Mouse (Mus musculus): ENCODE data around the gene Morf4l1. TPM values are rescaled to one million over a fixed set of nuclear protein-coding genes. Genes with fewer than 3 reads are reported as not detected.

Gene Morf4l1
- 261 and 289 TPM in 2 replicates for polyA plus RNA-seq (2012; ENCODE audit: insufficient read depth, insufficient read length, low replicate concordance, missing spikeins)

- peak within 1 kb of the TSS; percentile 93 for H3K27ac ChIP-seq (ENCODE audit: insufficient read depth, low read depth, low read length)
- no peak for TF ChIP-seq CTCF (IDR thresholded peaks at IDR 0.05; ENCODE audit: insufficient read depth, low read depth, low read length)
- 0 out of 2 replicates have a peak, but pooled peaks have one; percentile 11 for TF ChIP-seq POLR2A (IDR thresholded peaks at IDR 0.05; ENCODE audit: insufficient read depth, low read depth, low read length)
- H3K4me1 ChIP-seq (ENCODE audit: control insufficient read depth, insufficient read depth, low read length), result peaks cover 2% of the 10 kb centered on the region; the same call in 1 of the 2 replicates
- peak within 1 kb of the TSS; percentile 79 for H3K4me3 ChIP-seq (ENCODE audit: insufficient read depth, low read depth, low read length)
- under 1% methylated on average over 40 of the region's 40 CpGs for WGBS
These were observed at the start of gene Morf4l1 for GRCm38 (mm10) chr9:90114567-90115307. Gene Morf4l1, minus strand, starts transcription at chr9:90114774.

GRCm38 (mm10) chr9:90163749-90164095 lies 49.1 kb upstream of the Morf4l1 start:
- Histone ChIP-seq H3K27ac (ENCODE audit: insufficient read depth, low read depth, low read length) (no peak overlapping the region), H3K4me3 (ENCODE audit: insufficient read depth, low read depth, low read length) (peak overlapping the region; percentile 68), H3K4me1 (ENCODE audit: control insufficient read depth, insufficient read depth, low read length) (peaks cover 14% of the 10 kb centered on the region)
- TF ChIP-seq CTCF (IDR thresholded peaks at IDR 0.05; ENCODE audit: insufficient read depth, low read depth, low read length) (no peak), POLR2A (IDR thresholded peaks at IDR 0.05; ENCODE audit: insufficient read depth, low read depth, low read length) (no peak)
- WGBS, result 4% methylated on average over 18 of the region's 18 CpGs

DNA sequence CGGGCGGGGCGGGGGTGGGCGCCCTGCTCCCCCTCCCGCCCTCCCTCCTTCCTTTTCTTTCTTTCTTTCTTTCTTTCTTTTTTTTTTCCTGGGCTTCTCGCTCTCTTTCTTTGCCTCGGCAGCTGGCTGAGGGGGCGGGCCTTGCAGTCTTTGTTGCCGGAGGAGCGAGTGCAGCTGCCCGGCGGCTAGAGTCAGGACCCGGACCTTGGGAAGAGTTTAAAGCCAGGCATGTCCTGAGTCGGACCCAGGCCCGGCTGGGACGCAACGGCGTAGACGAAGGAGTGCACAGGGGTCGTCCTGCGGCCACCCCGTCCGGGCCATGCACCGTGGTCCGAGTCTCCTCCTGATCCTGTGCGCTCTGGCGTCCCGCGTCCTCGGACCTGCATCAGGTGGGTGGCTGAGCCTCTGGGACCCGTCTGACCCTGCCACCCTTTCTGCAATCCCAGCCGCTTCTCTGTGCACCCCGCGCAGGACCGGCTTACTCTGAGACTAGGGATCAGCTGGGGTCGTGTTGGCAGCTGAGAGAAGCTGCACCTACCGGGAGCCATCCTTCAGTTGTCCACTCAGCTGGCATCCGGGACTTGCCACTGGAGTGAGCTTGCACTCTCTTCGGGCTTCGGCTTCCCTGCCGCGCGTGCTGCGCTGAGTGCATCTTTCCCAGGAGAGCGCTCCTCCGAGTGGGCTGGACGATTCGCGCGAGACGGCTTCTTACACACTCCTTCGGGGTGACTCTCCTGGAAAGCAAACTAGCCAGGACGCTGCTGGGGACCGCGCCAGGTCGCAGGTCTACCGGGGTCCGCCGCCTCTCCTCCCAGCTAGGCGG lies 48.6 kb upstream of the Morf4l1 start, which contains the start of gene Adamts7:
Adamts7 (plus strand) TSS at position 144 of the 823 bp plus-strand sequence.
- under 1% methylated on average over 58 of the region's 60 CpGs for WGBS
- peak within 1 kb of the TSS; percentile 68 for H3K4me3 ChIP-seq (ENCODE audit: insufficient read depth, low read depth, low read length)
- no peak within 1 kb of the TSS for H3K27ac ChIP-seq (ENCODE audit: insufficient read depth, low read depth, low read length)
- H3K4me1 ChIP-seq (ENCODE audit: control insufficient read depth, insufficient read depth, low read length), result peaks cover 14% of the 10 kb centered on the region
- no peak for TF ChIP-seq POLR2A (IDR thresholded peaks at IDR 0.05; ENCODE audit: insufficient read depth, low read depth, low read length)
- TF ChIP-seq CTCF (IDR thresholded peaks at IDR 0.05; ENCODE audit: insufficient read depth, low read depth, low read length), result no peak

DNA sequence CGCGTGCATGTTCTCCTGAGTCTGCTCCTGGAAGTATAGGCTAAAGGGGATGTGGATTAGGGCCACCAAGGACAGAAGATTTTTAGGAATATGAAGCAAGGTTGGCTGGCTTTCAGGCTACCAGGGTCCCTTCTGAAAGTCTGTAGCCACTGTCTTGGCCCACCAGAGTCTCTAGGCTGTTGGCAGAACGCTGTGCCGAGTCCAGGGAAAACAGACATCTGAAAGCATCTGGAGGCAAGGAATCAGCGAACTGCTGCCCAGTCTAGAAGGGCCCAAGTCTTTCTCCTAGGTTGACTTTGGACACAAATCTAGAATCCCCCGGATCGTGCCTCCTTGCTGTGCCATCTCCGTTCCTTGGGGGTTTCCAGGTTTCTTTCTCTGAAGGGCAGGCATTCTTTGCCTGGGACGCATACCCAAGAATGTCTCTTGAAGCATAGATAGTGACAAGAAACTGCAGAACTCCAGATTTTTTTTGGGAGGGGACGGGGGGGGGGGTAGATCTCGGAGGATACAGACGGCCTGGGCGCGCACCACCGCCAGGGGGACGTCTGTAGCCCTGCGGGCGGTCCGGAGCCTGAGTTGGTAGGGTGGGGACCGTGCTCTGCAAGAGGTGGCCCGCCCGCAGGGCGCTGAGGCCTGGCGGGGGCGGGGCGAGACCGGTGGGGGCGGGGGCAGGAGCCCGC lies 47.8 kb upstream of the Morf4l1 start:
- WGBS, result 11% methylated on average over 26 of the region's 29 CpGs
- TF ChIP-seq CTCF (IDR thresholded peaks at IDR 0.05; ENCODE audit: insufficient read depth, low read depth, low read length) (0 out of 2 replicates have a peak, but pooled peaks have one; percentile 24), POLR2A (IDR thresholded peaks at IDR 0.05; ENCODE audit: insufficient read depth, low read depth, low read length) (0 out of 2 replicates have a peak, but pooled peaks have one; percentile 25)
- Histone ChIP-seq H3K27ac (ENCODE audit: insufficient read depth, low read depth, low read length) (no peak overlapping the region), H3K4me1 (ENCODE audit: control insufficient read depth, insufficient read depth, low read length) (peaks cover 14% of the 10 kb centered on the region), H3K4me3 (ENCODE audit: insufficient read depth, low read depth, low read length) (peak overlapping the region; percentile 46)

DNA sequence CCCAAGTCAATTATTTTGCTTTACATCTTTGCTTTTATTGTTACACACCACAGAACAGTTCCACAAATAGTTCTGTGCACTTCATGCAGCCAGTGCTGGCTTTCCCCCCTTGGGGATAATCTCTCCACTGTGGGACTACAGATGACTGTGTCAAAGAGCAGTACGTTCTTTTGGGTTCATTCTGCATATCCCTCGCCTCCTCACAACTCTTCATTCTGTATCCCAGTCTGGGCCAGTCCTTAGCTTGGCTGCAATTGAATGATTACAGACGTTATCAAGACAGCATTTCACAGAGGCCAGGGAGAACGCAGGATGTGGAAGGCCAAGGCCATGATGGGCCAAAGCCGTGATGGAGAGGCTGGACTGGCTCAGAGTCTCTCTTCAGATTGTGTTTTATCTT lies 32.3 kb upstream of the Morf4l1 start:
- H3K4me3 ChIP-seq (ENCODE audit: insufficient read depth, low read depth, low read length), result no peak overlapping the region
- no peaks in the 10 kb centered on the region for H3K4me1 ChIP-seq (ENCODE audit: control insufficient read depth, insufficient read depth, low read length)
- no peak for TF ChIP-seq POLR2A (IDR thresholded peaks at IDR 0.05; ENCODE audit: insufficient read depth, low read depth, low read length)
- TF ChIP-seq CTCF (IDR thresholded peaks at IDR 0.05; ENCODE audit: insufficient read depth, low read depth, low read length), result no peak
- 82% methylated on average over 5 of the region's 5 CpGs for WGBS
- H3K27ac ChIP-seq (ENCODE audit: insufficient read depth, low read depth, low read length), result no peak overlapping the region

GRCm38 (mm10) chr9:90145788-90146187 lies 31.2 kb upstream of the Morf4l1 start:
- Histone ChIP-seq H3K4me1 (ENCODE audit: control insufficient read depth, insufficient read depth, low read length) (no peaks in the 10 kb centered on the region), H3K27ac (ENCODE audit: insufficient read depth, low read depth, low read length) (no peak overlapping the region), H3K4me3 (ENCODE audit: insufficient read depth, low read depth, low read length) (no peak overlapping the region)
- no peak for TF ChIP-seq POLR2A (IDR thresholded peaks at IDR 0.05; ENCODE audit: insufficient read depth, low read depth, low read length)
- TF ChIP-seq CTCF (IDR thresholded peaks at IDR 0.05; ENCODE audit: insufficient read depth, low read depth, low read length), result no peak
- 65% methylated on average over 2 of the region's 2 CpGs for WGBS

- Histone ChIP-seq H3K27ac (ENCODE audit: insufficient read depth, low read depth, low read length) (no peak overlapping the region), H3K4me3 (ENCODE audit: insufficient read depth, low read depth, low read length) (no peak overlapping the region), H3K4me1 (ENCODE audit: control insufficient read depth, insufficient read depth, low read length) (no peaks in the 10 kb centered on the region)
- 95% methylated on average over 1 of the region's 1 CpGs for WGBS
- no peak for TF ChIP-seq POLR2A (IDR thresholded peaks at IDR 0.05; ENCODE audit: insufficient read depth, low read depth, low read length)
- no peak for TF ChIP-seq CTCF (IDR thresholded peaks at IDR 0.05; ENCODE audit: insufficient read depth, low read depth, low read length)
These were observed 22.0 kb upstream of the Morf4l1 start for GRCm38 (mm10) chr9:90136678-90136965.

- H3K27ac ChIP-seq (ENCODE audit: insufficient read depth, low read depth, low read length), result no peak overlapping the region
- 64% methylated on average over 9 of the region's 9 CpGs for WGBS
- H3K4me3 ChIP-seq (ENCODE audit: insufficient read depth, low read depth, low read length), result no peak overlapping the region
- H3K4me1 ChIP-seq (ENCODE audit: control insufficient read depth, insufficient read depth, low read length), result no peaks in the 10 kb centered on the region
- TF ChIP-seq CTCF (IDR thresholded peaks at IDR 0.05; ENCODE audit: insufficient read depth, low read depth, low read length) (no peak), POLR2A (IDR thresholded peaks at IDR 0.05; ENCODE audit: insufficient read depth, low read depth, low read length) (no peak)
These were observed 21.5 kb upstream of the Morf4l1 start for GRCm38 (mm10) chr9:90135963-90136677.

All from olfactory bulb, adult 2 months (tissue).